Mouse (Mus musculus): ENCODE results near the gene Chchd1.

GRCm38 (mm10) chr14:20741301-20741700, 38.5 kb downstream of the Chchd1 start:
- TF ChIP-seq CTCF (IDR thresholded peaks at IDR 0.05; ENCODE audit: control insufficient read depth, insufficient read depth, insufficient replicate concordance, low read depth, low read length), result no peak
- no peak for TF ChIP-seq POLR2A (IDR thresholded peaks at IDR 0.05; ENCODE audit: control insufficient read depth, low read depth, low read length)

All from testis, adult 2 months (tissue).